Mouse (Mus musculus): ENCODE data around the gene Magea3. TPM values are rescaled to one million over a fixed set of nuclear protein-coding genes. Genes with fewer than 3 reads are reported as not detected.
"Not testable (repeated sequence)": the region's sequence is repeated elsewhere in the genome, so short reads cannot be mapped to it uniquely, and the experiment has no call there.

The Magea3 gene
- polyA plus RNA-seq (2015; fragmentation: Nextera tagmentation; extraction: Ambion mirVana) = not detected in 2 replicates

- H3K27ac ChIP-seq (ENCODE audit: low read length); H3K9me3 ChIP-seq (ENCODE audit: control insufficient read depth, low read length); H3K27me3 ChIP-seq (replicated peaks; ENCODE audit: control insufficient read depth, insufficient read depth, low read length); H3K36me3 ChIP-seq (ENCODE audit: control insufficient read depth, insufficient read depth, low read length); H3K4me2 ChIP-seq (ENCODE audit: low read depth, low read length); H3K4me1 ChIP-seq (ENCODE audit: control insufficient read depth, insufficient read depth, low read length); ATAC-seq; H3K4me3 ChIP-seq (ENCODE audit: low read length); H3K9ac ChIP-seq (ENCODE audit: low read depth, low read length): not testable (repeated sequence)
- whole genome bisulfite sequencing = 79% methylated on average over 1 of the region's 1 CpGs
Observed at GRCm38 (mm10) chrX:154949405-154949804, at the start of gene Magea3. Gene Magea3, minus strand, starts transcription at chrX:154949505.

GRCm38 (mm10) chrX:154995750-154996149 lies 46.4 kb upstream of the Magea3 start, which contains the start of gene Magea8:
Gene Magea8, minus strand, starts transcription at chrX:154995850.
- not testable (repeated sequence) for ATAC-seq

DNA sequence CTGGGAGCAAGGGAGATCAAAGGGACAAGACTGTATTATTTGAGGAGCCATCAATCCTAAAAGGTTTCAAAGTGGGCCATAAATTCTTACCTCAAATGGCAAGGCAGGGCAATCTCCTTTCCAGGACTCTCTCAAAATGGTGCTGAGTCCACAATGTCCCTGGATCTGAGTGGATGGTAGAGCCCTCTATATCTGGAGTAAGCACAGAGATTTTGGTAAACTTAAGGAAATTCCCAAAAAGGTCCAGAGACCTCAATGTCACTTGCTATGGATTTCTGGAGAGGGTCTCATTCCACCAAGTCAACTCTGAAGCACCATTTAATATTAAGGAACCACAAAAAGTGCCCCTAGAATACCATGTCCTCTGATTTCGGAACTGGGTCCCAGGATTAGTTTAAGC lies 13.4 kb downstream of the Magea3 start, which contains the start of gene Magea6:
TSS of gene Magea6 (minus strand) at position 101 of the 400 bp plus-strand sequence.
- H3K27me3 ChIP-seq (replicated peaks; ENCODE audit: control insufficient read depth, insufficient read depth, low read length); H3K9ac ChIP-seq (ENCODE audit: low read depth, low read length); H3K4me2 ChIP-seq (ENCODE audit: low read depth, low read length); H3K4me3 ChIP-seq (ENCODE audit: low read length); H3K9me3 ChIP-seq (ENCODE audit: control insufficient read depth, low read length); H3K4me1 ChIP-seq (ENCODE audit: control insufficient read depth, insufficient read depth, low read length); H3K36me3 ChIP-seq (ENCODE audit: control insufficient read depth, insufficient read depth, low read length); H3K27ac ChIP-seq (ENCODE audit: low read length); ATAC-seq: not testable (repeated sequence)
- 64% methylated on average over 1 of the region's 1 CpGs for WGBS

More at GRCm38 (mm10) chrX:154995750-154996149, 46.4 kb upstream of the Magea3 start, which contains the start of gene Magea8:
- not testable (repeated sequence) for H3K27ac ChIP-seq (ENCODE audit: low read length); H3K27me3 ChIP-seq (replicated peaks; ENCODE audit: control insufficient read depth, insufficient read depth, low read length); H3K4me1 ChIP-seq (ENCODE audit: control insufficient read depth, insufficient read depth, low read length); H3K4me2 ChIP-seq (ENCODE audit: low read depth, low read length); H3K4me3 ChIP-seq (ENCODE audit: low read length); H3K9me3 ChIP-seq (ENCODE audit: control insufficient read depth, low read length); H3K9ac ChIP-seq (ENCODE audit: low read depth, low read length); H3K36me3 ChIP-seq (ENCODE audit: control insufficient read depth, insufficient read depth, low read length)
- WGBS = 93% methylated on average over 10 of the region's 11 CpGs

Other genes starting within 250 kb of the Magea3 start
- not detected in 2 replicates for gene Cldn34b1, start 59.2 kb downstream of the Magea3 start, polyA plus RNA-seq (2015; fragmentation: Nextera tagmentation; extraction: Ambion mirVana)
- not detected in 2 replicates for gene Magea6, start 13.5 kb downstream of the Magea3 start, polyA plus RNA-seq (2015; fragmentation: Nextera tagmentation; extraction: Ambion mirVana)
- gene Magea8, start 46.3 kb upstream of the Magea3 start, polyA plus RNA-seq (2015; fragmentation: Nextera tagmentation; extraction: Ambion mirVana) = not detected in 2 replicates
- not detected in 2 replicates for gene Magea5, start 113.6 kb upstream of the Magea3 start, polyA plus RNA-seq (2015; fragmentation: Nextera tagmentation; extraction: Ambion mirVana)
- gene Magea1, start 140.3 kb upstream of the Magea3 start, polyA plus RNA-seq (2015; fragmentation: Nextera tagmentation; extraction: Ambion mirVana) = not detected in 2 replicates
- gene Magea2, start 144.2 kb upstream of the Magea3 start, polyA plus RNA-seq (2015; fragmentation: Nextera tagmentation; extraction: Ambion mirVana) = not detected in 2 replicates
- gene Cldn34b2, start 178.9 kb upstream of the Magea3 start, polyA plus RNA-seq (2015; fragmentation: Nextera tagmentation; extraction: Ambion mirVana) = not detected in 2 replicates